ENCODE assay signal across 27 mouse cellular contexts in the genomic region with DNA sequence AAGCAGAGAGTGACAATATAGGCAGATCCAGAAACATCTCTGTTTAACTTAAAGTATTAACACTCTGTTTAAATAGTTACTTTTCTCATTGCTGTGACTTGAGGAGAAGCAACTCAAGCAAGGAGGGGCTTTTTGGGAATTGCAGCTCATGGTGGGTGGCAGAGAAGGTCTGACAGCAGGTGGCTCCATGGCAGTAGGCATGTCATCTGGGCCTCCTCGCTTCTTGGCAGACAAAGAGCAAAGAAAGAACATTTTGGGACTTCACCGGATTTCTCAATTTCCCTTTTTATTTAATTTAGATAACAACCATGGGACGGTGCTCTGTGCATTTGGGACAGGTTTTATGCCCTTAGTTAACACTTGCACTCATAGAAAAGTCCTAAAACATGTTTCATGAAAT.
"Had no signal": no experiment of that assay in that cellular context is flagged by ENCODE, and none has a peak within 500 bp of the region (broad histone marks: within the 10 kb centered on the region; RNA-seq: fewer than 3 reads in every experiment).

No protein-coding gene starts in this region.

- H3K4me3 ChIP-seq: embryonic facial prominence, embryonic 10.5 days; embryonic facial prominence, embryonic 12.5 days; embryonic facial prominence, embryonic 13.5 days; embryonic facial prominence, embryonic 15.5 days; erythroblast, embryonic 14.5 days; forebrain, embryonic 10.5 days; forebrain, embryonic 12.5 days; forebrain, embryonic 13.5 days; forebrain, embryonic 15.5 days; gastrocnemius, adult 2 months had no signal

- ATAC-seq: forebrain, embryonic 13.5 days; forebrain, embryonic 14.5 days; forebrain, embryonic 15.5 days; forebrain, embryonic 16.5 days; forebrain, postnatal 0 days had no signal

- H3K4me2 ChIP-seq: embryonic facial prominence, embryonic 12.5 days; embryonic facial prominence, embryonic 13.5 days; embryonic facial prominence, embryonic 15.5 days; forebrain, embryonic 12.5 days; forebrain, embryonic 13.5 days; forebrain, embryonic 15.5 days had no signal

- H3K9ac ChIP-seq: embryonic facial prominence, embryonic 12.5 days; embryonic facial prominence, embryonic 13.5 days; embryonic facial prominence, embryonic 15.5 days; forebrain, embryonic 12.5 days; forebrain, embryonic 13.5 days; forebrain, embryonic 15.5 days; forebrain, postnatal 0 days had no signal

- H3K4me1 ChIP-seq: embryonic facial prominence, embryonic 10.5 days; embryonic facial prominence, embryonic 12.5 days; embryonic facial prominence, embryonic 13.5 days; embryonic facial prominence, embryonic 15.5 days; forebrain, embryonic 10.5 days; forebrain, embryonic 12.5 days; forebrain, embryonic 13.5 days; forebrain, embryonic 15.5 days had no signal

- H3K9me3 ChIP-seq: embryonic facial prominence, embryonic 10.5 days; embryonic facial prominence, embryonic 12.5 days; embryonic facial prominence, embryonic 13.5 days; embryonic facial prominence, embryonic 15.5 days; forebrain, embryonic 10.5 days; forebrain, embryonic 12.5 days; forebrain, embryonic 13.5 days; forebrain, embryonic 15.5 days had no signal

- H3K36me3 ChIP-seq: embryonic facial prominence, embryonic 10.5 days; embryonic facial prominence, embryonic 12.5 days; embryonic facial prominence, embryonic 13.5 days; embryonic facial prominence, embryonic 15.5 days; forebrain, embryonic 10.5 days; forebrain, embryonic 12.5 days; forebrain, embryonic 15.5 days had no signal

- H3K27ac ChIP-seq: embryonic facial prominence, embryonic 10.5 days; embryonic facial prominence, embryonic 12.5 days; embryonic facial prominence, embryonic 13.5 days; embryonic facial prominence, embryonic 15.5 days; forebrain, embryonic 10.5 days; forebrain, embryonic 12.5 days; forebrain, embryonic 13.5 days; forebrain, embryonic 15.5 days; gastrocnemius, adult 2 months had no signal

- DNase-seq: cerebellum, adult 18-20 months; cerebellum, adult 2 months; cerebellum, adult 8-10 months; cerebellum, adult 9-10 months; cerebellum, adult 9-11 months; cerebellum, postnatal 14 days; cerebellum, postnatal 25 days; cerebellum, postnatal 36 days; embryo, embryonic 11 days; forebrain, postnatal 0 days; gastrocnemius, adult 2 months; gastrocnemius, postnatal 10 days; gastrocnemius, postnatal 14 days; gastrocnemius, postnatal 25 days; gastrocnemius, postnatal 36 days; heart, adult 11 months had no signal

- H3K27me3 ChIP-seq: embryonic facial prominence, embryonic 12.5 days; embryonic facial prominence, embryonic 13.5 days; embryonic facial prominence, embryonic 15.5 days; forebrain, embryonic 12.5 days; forebrain, embryonic 13.5 days; forebrain, embryonic 15.5 days had no signal
